Mouse (Mus musculus) hindbrain, embryonic 12.5 days (tissue): Measurements from ENCODE around the gene Sp100. TPM values are rescaled to one million over a fixed set of nuclear protein-coding genes. Genes with fewer than 3 reads are reported as not detected.
"Not testable (repeated sequence)": the region's sequence is repeated elsewhere in the genome, so short reads cannot be mapped to it uniquely, and the experiment has no call there.

ENCODE experiments used
- ATAC-seq: fragments of 200-750 bp; cut with Nextera tagmentation; 2 replicates; pipeline ENCODE4 v1.8.0; 2017; ENCODE audit warnings: moderate TSS enrichment; ENCODE audit not compliant: low FRiP score
- H3K27ac ChIP-seq: fragments of 300-500 bp; sonication (generic); 2 replicates; pipeline ENCODE4 v1.5.1; 2016; ENCODE audit warnings: mild to moderate bottlenecking
- H3K27me3 ChIP-seq: fragments of 300-500 bp; sonication (generic); 2 replicates; pipeline ENCODE4 v1.6.1; 2016; ENCODE audit warnings: mild to moderate bottlenecking
- H3K36me3 ChIP-seq: fragments of 300-500 bp; sonication (generic); 2 replicates; pipeline ENCODE4 v1.6.1; 2016; ENCODE audit warnings: mild to moderate bottlenecking
- H3K4me1 ChIP-seq: fragments of 300-500 bp; sonication (generic); 2 replicates; pipeline ENCODE4 v1.6.1; 2016
- H3K4me2 ChIP-seq: fragments of 300-500 bp; sonication (generic); replicated peaks from 2 replicates; pipeline ENCODE4 v1.6.1; 2016; ENCODE audit warnings: mild to moderate bottlenecking
- H3K4me3 ChIP-seq: fragments of 300-500 bp; sonication (generic); 2 replicates; pipeline ENCODE4 v1.5.1; 2016; ENCODE audit warnings: mild to moderate bottlenecking
- H3K9ac ChIP-seq: fragments of 300-500 bp; sonication (generic); 2 replicates; pipeline ENCODE4 v1.6.1; 2016; ENCODE audit warnings: mild to moderate bottlenecking, moderate library complexity
- H3K9me3 ChIP-seq: fragments of 300-500 bp; sonication (generic); replicated peaks from 2 replicates; pipeline ENCODE4 v1.6.1; 2016; ENCODE audit warnings: mild to moderate bottlenecking
- WGBS: fragments of 180-500 bp; shearing (Covaris S2); methylation state at CpG from one replicate; pipeline ENCODE4 v1.1.7; 2016; 5-methylcytosine and 5-hydroxymethylcytosine counted together
- polyA plus RNA-seq: library from polyadenylated mRNA; unstranded; fragments of >200 nt; fragmentation: Nextera tagmentation; extraction: Ambion mirVana; gene quantifications from 2 replicates; pipeline ENCODE4 v1.2.1, GENCODE M21; 2016

The Sp100 gene
- polyA plus RNA-seq, 1 experiment from 2014 or later: 0.62 TPM

- H3K4me2 ChIP-seq, H3K4me1 ChIP-seq, H3K9ac ChIP-seq, ATAC-seq, H3K4me3 ChIP-seq, H3K36me3 ChIP-seq, H3K9me3 ChIP-seq, H3K27me3 ChIP-seq, H3K27ac ChIP-seq: not testable (repeated sequence)
- whole genome bisulfite sequencing: 100% methylated on average over 2 of the region's 2 CpGs
These were observed 7.4 kb downstream of the Sp100 start for GRCm38 (mm10) chr1:85657211-85657610.

- no peak overlapping the region for H3K4me2 ChIP-seq
- H3K4me3 ChIP-seq: no peak overlapping the region
- no peaks in the 10 kb centered on the region for H3K36me3 ChIP-seq
- ATAC-seq: no peak
- no peak overlapping the region for H3K9ac ChIP-seq
- no peaks in the 10 kb centered on the region for H3K4me1 ChIP-seq
- H3K9me3 ChIP-seq: no peaks in the 10 kb centered on the region
- no peak overlapping the region for H3K27ac ChIP-seq
- H3K27me3 ChIP-seq: no peaks in the 10 kb centered on the region
These were observed 14.5 kb downstream of the Sp100 start for GRCm38 (mm10) chr1:85664266-85664665.

- Histone ChIP-seq H3K27ac (no peak overlapping the region), H3K4me2 (no peak overlapping the region), H3K9ac (no peak overlapping the region), H3K27me3 (no peaks in the 10 kb centered on the region), H3K4me1 (no peaks in the 10 kb centered on the region), H3K36me3 (no peaks in the 10 kb centered on the region), H3K9me3 (no peaks in the 10 kb centered on the region), H3K4me3 (no peak overlapping the region)
- no peak for ATAC-seq
- 66% methylated on average over 4 of the region's 4 CpGs for WGBS
These were observed 30.4 kb downstream of the Sp100 start for GRCm38 (mm10) chr1:85680226-85680625.

- no peaks in the 10 kb centered on the region for H3K36me3 ChIP-seq
- no peak overlapping the region for H3K27ac ChIP-seq
- H3K9ac ChIP-seq: no peak overlapping the region
- no peak overlapping the region for H3K4me3 ChIP-seq
- H3K9me3 ChIP-seq: no peaks in the 10 kb centered on the region
- no peaks in the 10 kb centered on the region for H3K27me3 ChIP-seq
- H3K4me2 ChIP-seq: no peak overlapping the region
- ATAC-seq: no peak
- no peaks in the 10 kb centered on the region for H3K4me1 ChIP-seq
- 77% methylated on average over 5 of the region's 5 CpGs for WGBS
These were observed 36.9 kb downstream of the Sp100 start for GRCm38 (mm10) chr1:85686666-85687065.

GRCm38 (mm10) chr1:85687346-85687745 is 37.6 kb downstream of the Sp100 start:
- Histone ChIP-seq H3K36me3 (no peaks in the 10 kb centered on the region), H3K9ac (no peak overlapping the region), H3K27me3 (no peaks in the 10 kb centered on the region), H3K27ac (no peak overlapping the region), H3K4me1 (no peaks in the 10 kb centered on the region), H3K4me3 (no peak overlapping the region), H3K9me3 (no peaks in the 10 kb centered on the region), H3K4me2 (no peak overlapping the region)
- no peak for ATAC-seq
- 66% methylated on average over 5 of the region's 5 CpGs for WGBS

GRCm38 (mm10) chr1:85690544-85690943 is 40.8 kb downstream of the Sp100 start:
- ATAC-seq: no peak
- WGBS: 91% methylated on average over 3 of the region's 3 CpGs
- H3K4me1 ChIP-seq: no peaks in the 10 kb centered on the region

GRCm38 (mm10) chr1:85692281-85692680 is 42.5 kb downstream of the Sp100 start:
- Histone ChIP-seq H3K4me3 (no peak overlapping the region), H3K4me2 (no peak overlapping the region), H3K9me3 (no peaks in the 10 kb centered on the region), H3K27ac (no peak overlapping the region), H3K27me3 (no peaks in the 10 kb centered on the region), H3K9ac (no peak overlapping the region), H3K4me1 (no peaks in the 10 kb centered on the region), H3K36me3 (no peaks in the 10 kb centered on the region)
- ATAC-seq: no peak
- WGBS: 61% methylated on average over 1 of the region's 1 CpGs

More at GRCm38 (mm10) chr1:85690544-85690943, 40.8 kb downstream of the Sp100 start:
- no peak overlapping the region for H3K4me3 ChIP-seq
- H3K9ac ChIP-seq: no peak overlapping the region
- no peak overlapping the region for H3K4me2 ChIP-seq
- H3K27ac ChIP-seq: no peak overlapping the region
- no peaks in the 10 kb centered on the region for H3K36me3 ChIP-seq
- no peaks in the 10 kb centered on the region for H3K27me3 ChIP-seq
- no peaks in the 10 kb centered on the region for H3K9me3 ChIP-seq

GRCm38 (mm10) chr1:85693280-85693679 is 43.5 kb downstream of the Sp100 start:
- Histone ChIP-seq H3K27me3 (no peaks in the 10 kb centered on the region), H3K36me3 (no peaks in the 10 kb centered on the region), H3K9me3 (no peaks in the 10 kb centered on the region), H3K9ac (no peak overlapping the region), H3K4me3 (no peak overlapping the region), H3K27ac (no peak overlapping the region), H3K4me1 (no peaks in the 10 kb centered on the region), H3K4me2 (no peak overlapping the region)
- no peak for ATAC-seq
- WGBS: 73% methylated on average over 3 of the region's 3 CpGs

GRCm38 (mm10) chr1:85695646-85696045 is 45.9 kb downstream of the Sp100 start:
- H3K36me3 ChIP-seq: no peaks in the 10 kb centered on the region
- ATAC-seq: no peak

GRCm38 (mm10) chr1:85697721-85698493 is 48.1 kb downstream of the Sp100 start:
- no peaks in the 10 kb centered on the region for H3K4me1 ChIP-seq
- H3K27ac ChIP-seq: no peak overlapping the region
- no peak overlapping the region for H3K4me2 ChIP-seq
- ATAC-seq: no peak
- H3K9ac ChIP-seq: no peak overlapping the region
- no peak overlapping the region for H3K4me3 ChIP-seq
- no peaks in the 10 kb centered on the region for H3K9me3 ChIP-seq
- H3K27me3 ChIP-seq: no peaks in the 10 kb centered on the region
- 88% methylated on average over 4 of the region's 4 CpGs for WGBS
- H3K36me3 ChIP-seq: no peaks in the 10 kb centered on the region

More at GRCm38 (mm10) chr1:85695646-85696045, 45.9 kb downstream of the Sp100 start:
- H3K4me1 ChIP-seq: no peaks in the 10 kb centered on the region
- no peak overlapping the region for H3K4me3 ChIP-seq
- H3K9ac ChIP-seq: no peak overlapping the region
- H3K27me3 ChIP-seq: no peaks in the 10 kb centered on the region
- WGBS: 79% methylated on average over 3 of the region's 3 CpGs
- no peak overlapping the region for H3K27ac ChIP-seq
- H3K9me3 ChIP-seq: no peaks in the 10 kb centered on the region
- no peak overlapping the region for H3K4me2 ChIP-seq

- H3K4me1 ChIP-seq: no peaks in the 10 kb centered on the region
- WGBS: 67% methylated on average over 4 of the region's 4 CpGs
- no peaks in the 10 kb centered on the region for H3K36me3 ChIP-seq
- ATAC-seq: no peak
- H3K4me3 ChIP-seq: no peak overlapping the region
- no peaks in the 10 kb centered on the region; the same call in 1 of the 2 replicates for H3K9me3 ChIP-seq
- no peak overlapping the region for H3K4me2 ChIP-seq
- H3K9ac ChIP-seq: no peak overlapping the region
- H3K27me3 ChIP-seq: no peaks in the 10 kb centered on the region
- no peak overlapping the region for H3K27ac ChIP-seq
These were observed 52.7 kb downstream of the Sp100 start for GRCm38 (mm10) chr1:85702531-85702930.

- H3K9me3 ChIP-seq: no peaks in the 10 kb centered on the region; the same call in 1 of the 2 replicates
- no peak overlapping the region for H3K9ac ChIP-seq
- no peaks in the 10 kb centered on the region for H3K27me3 ChIP-seq
- peak overlapping the region; percentile 36 for H3K4me3 ChIP-seq
- H3K4me1 ChIP-seq: no peaks in the 10 kb centered on the region
- no peaks in the 10 kb centered on the region for H3K36me3 ChIP-seq
- 34% methylated on average over 22 of the region's 22 CpGs for WGBS
- H3K4me2 ChIP-seq: peak overlapping the region; percentile 53
- peak; percentile 98 for ATAC-seq
- 0 out of 2 replicates have a peak overlapping the region, but pooled peaks have one; percentile 23 for H3K27ac ChIP-seq
These were observed 53.7 kb downstream of the Sp100 start for GRCm38 (mm10) chr1:85703245-85704186.
